Mouse (Mus musculus) left cerebral cortex, postnatal 36 days (tissue): ENCODE measurements at regions not wholly inside any gene's neighbourhood (a gene's known extent, or its start where the extent isn't known, plus 50 kb on each side); places are given as distances from the start of the nearest gene placed in this dataset.

Source experiments
- DNase-seq, 2 experiments: peaks; one replicate each; pipeline ENCODE4 v3.0.0; 2021 to 2022; ENCODE audit warnings: low spot score in 2 of 2, mixed read lengths in 1 of 2
- intact Hi-C: fragments of 180-260 bp; cut with DNase I; formaldehyde crosslinking; loops from one replicate; pipeline ENCODE4 v1.15.1; 2025

GRCm38 (mm10) chr4:153321085-153321484 is 161.5 kb downstream of the Ajap1 start:
- intact Hi-C loops, result no loop called here

GRCm38 (mm10) chr4:153320602-153321001 is 162.0 kb downstream of the Ajap1 start:
- intact Hi-C loops, result no loop called here
- no peak for DNase-seq

More at GRCm38 (mm10) chr4:153321085-153321484, 161.5 kb downstream of the Ajap1 start:
- DNase-seq, result no peak

DNA sequence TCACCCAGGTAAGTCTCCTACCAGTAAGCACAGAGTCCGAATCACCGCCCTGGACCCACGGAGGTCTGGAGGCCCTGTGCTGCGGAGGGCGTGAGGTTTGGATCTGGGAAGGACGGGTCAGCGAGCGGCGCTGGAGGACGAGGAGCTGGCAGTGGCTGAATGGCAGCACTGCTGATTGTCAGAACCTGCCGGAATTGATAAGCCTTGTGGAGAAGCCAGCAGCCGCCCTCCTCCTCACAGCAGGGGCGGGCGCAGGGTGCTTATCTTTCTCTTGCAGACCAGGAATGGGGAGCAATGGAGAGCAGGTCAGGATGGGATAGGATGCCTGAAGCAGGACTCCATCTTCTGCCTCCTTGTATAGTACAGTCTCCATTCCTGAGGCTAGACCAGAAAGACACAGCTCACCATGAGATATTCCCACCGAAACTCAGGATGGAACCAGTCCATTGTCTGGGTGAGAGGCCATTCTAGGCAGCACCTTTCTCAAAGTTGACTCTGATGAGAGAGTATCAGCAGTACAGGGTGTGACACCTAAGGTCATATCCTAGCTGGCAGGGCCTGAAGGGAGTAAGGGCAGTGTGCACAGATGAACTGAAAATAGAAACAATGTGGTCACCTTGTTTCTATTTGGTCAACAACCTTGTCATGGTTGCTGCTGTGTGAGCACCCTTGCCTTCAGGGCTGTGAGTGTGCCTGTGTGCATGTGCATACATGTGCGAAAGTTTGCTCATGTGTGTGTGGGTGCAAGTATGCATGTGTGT is 165.5 kb downstream of the Ajap1 start:
- no peak for DNase-seq
- intact Hi-C loops, result no loop called here

- no peak for DNase-seq
- intact Hi-C loops, result no loop called here
Observed at GRCm38 (mm10) chr4:153316519-153316918, 166.1 kb downstream of the Ajap1 start.

DNA sequence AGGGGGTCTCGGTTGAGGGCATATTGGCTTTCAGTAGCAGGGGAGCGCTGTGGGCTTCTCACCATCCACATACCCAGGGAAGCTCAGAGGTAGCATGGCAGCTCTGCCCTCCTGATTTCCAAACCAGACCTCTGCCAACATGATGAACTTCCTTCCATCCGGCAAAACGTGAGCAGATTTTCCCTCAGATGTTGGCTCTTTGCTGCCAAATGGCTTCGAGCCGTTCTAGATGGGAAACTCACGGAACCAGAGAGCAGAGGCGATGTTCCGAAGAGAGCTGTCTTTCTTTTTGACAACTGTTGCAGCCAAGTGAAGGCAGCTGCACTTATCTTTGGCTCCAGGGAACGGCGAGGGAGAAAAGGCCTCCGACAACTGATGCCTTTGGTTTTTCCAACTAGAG is 168.7 kb downstream of the Ajap1 start:
- intact Hi-C loops, result no loop called here
- peak in 1 of 2 experiments; percentile 16 for DNase-seq

GRCm38 (mm10) chr4:153311574-153311973 is 171.0 kb downstream of the Ajap1 start:
- DNase-seq, result peak; percentile 10 to 38
- intact Hi-C loops, result no loop called here

DNA sequence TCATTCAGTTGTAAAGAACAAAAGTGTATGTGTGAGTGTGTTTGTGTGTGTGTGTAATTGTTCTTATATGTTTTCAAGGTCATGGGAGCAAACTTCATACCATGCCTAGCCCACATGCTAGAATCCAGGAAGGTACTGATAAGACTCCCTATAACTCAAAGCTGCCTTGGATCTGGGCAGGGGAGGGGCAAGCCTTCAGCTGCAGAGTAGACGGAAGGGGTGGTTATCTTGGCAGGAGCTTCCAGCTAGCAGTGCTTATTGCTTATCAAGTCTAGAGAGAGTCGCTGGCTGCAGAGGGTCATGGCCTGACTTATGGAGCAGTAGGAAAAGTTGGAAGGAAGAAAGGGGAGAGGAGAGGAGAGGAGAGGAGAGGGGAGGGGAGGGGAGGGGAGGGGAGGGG is 172.0 kb downstream of the Ajap1 start:
- no peak for DNase-seq
- intact Hi-C loops, result no loop called here

- DNase-seq, result no peak
- intact Hi-C loops, result no loop called here
Observed at GRCm38 (mm10) chr4:153303521-153303920, 179.1 kb downstream of the Ajap1 start.

DNA sequence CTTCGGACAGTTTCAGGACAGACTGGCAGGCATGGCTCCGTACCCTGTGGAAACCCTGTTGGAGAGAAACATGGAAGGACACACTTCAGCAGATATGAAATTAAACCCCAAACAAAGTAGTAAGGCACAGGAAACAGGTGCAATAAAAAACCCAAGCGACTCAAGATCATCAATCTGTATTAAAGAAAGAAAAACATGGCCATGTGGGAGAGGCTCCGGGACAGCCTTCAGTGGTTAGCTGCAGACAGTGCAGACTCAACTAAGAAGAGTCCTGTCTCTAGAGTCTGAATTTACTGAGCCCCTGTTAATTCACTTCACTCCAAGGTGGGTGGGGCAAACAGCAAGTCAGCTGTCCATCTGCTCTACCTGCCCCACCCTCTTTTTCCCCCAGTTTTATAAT is 179.8 kb downstream of the Ajap1 start:
- intact Hi-C loops, result no loop called here

DNA sequence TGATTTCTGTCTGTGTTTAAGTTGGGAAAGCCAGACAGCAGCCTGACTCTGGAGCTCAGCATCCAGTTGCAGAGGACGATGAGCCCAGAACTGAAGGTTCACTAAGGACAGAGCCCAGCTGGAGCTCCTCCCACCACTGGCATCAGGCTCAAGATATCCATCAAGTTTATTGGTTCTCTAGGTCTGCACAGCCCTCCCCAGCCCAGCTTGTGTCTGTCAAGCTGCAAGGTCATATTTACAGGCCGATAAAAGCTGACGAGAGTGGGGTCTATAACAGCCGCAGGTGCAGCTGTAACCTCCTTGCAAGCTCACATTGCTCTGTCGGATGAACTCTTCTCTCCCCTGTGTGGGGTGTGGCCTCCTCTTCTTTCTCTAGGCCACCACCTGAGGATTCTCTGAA is 184.3 kb downstream of the Ajap1 start:
- no peak for DNase-seq
- intact Hi-C loops, result no loop called here

More for the DNA sequence above, 179.8 kb downstream of the Ajap1 start:
- DNase-seq, result no peak

- no peak for DNase-seq
- intact Hi-C loops, result no loop called here
Observed at GRCm38 (mm10) chr4:153294828-153295227, 187.8 kb downstream of the Ajap1 start.

- DNase-seq, result no peak
- intact Hi-C loops, result no loop called here
Observed at GRCm38 (mm10) chr4:153293137-153293536, 189.5 kb downstream of the Ajap1 start.

GRCm38 (mm10) chr4:153288362-153288761 is 194.2 kb downstream of the Ajap1 start:
- intact Hi-C loops, result no loop called here

DNA sequence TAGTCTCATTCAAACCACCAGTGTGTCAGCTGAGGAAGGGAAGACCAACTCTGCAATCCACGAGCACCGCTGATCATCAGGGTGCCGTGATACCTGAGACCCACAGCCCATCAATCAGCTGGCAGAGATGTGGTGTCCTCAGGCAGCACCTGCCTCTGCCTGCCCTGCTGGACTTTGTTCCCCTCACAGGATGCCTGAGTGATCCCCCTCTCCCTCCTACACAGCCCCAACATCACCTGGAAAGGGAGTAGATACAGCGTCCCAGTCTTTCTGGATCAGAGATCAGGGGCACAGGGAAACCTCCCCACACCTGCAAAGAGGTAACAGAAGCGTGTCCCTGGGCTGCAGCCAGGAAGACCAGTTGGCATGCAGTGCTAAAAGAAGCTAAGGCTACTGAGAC is 198.4 kb downstream of the Ajap1 start:
- DNase-seq, result no peak
- intact Hi-C loops, result no loop called here

More at GRCm38 (mm10) chr4:153288362-153288761, 194.2 kb downstream of the Ajap1 start:
- DNase-seq, result no peak

DNA sequence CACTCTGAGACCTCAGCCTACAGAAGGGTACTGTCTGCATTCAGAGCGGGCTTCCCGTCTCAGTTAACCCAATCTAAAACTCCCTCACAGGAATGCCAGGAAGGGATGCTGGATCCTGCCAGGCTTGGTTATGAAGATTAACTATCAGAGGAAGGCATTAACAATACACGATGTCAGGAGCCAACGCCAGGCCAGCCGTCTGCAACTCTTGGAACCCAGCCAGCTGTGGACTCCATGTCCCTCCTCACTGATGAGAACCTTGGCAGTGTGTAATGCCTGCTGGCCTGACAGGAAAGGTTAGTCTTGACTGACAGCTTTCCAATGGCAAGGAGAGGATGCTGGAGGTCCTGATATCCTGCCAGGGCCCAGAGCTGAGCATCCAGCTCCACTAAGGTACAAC is 206.0 kb downstream of the Ajap1 start:
- DNase-seq, result no peak
- intact Hi-C loops, result no loop called here

GRCm38 (mm10) chr4:153271376-153271775 is 211.2 kb downstream of the Ajap1 start:
- intact Hi-C loops, result no loop called here
- DNase-seq, result no peak

DNA sequence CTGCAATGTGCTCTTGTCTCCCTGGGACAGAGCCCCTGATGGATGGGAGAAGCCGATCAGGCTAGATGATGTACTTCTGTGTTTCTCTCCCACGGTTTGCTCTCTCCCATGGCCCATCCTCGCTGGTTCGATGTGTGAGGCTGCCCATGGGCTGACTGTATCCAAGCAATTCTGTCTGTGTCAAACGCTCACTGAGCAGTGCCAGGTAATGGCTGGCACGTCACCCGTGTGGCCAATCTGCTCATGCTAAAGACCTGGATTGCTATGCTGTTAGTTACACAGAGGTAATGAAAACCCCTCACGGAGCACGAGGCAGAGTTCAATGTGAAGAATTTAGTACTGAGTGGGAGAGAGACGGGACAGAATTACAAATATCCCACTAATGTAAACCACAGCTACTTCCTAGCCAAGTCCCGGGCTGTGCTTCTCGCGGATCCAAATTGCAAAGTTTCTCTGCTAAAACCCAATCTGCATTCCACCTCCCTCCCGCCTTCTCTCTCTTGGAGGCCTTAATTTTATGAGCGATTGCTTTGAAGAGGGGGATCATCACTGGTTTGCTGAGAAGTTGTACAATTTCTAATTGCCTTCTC is 219.3 kb downstream of the Ajap1 start:
- no peak for DNase-seq
- intact Hi-C loops, result no loop called here

DNA sequence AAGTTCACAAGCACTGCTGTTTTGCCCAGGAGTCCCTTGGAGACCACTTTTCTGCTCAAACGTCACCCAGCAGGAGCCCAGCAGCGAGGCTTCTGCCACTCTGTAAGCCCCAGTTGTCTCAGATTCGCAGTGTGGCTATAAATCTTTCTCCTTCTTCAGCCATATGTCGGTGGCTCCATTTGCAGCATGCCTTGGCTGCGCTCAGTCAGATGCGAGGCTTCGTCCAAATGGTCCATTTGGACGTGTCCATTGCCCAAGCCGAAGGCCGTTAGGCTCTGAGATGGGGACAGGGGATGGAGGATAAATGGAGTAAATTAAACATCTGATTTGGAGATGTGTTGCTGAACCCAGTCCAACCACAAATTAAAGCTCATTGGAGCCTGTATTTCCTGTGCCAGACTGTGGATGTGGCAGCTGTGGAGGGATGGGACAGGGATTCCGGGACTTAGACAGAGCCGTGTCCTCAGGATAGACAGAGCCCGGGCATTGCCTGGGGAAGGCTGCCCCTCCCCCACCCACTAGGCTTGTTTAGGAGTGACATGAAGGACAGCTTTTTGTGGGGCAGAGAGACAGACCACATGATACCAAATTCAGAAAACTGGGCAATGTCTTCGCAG is 221.6 kb downstream of the Ajap1 start:
- no peak for DNase-seq
- intact Hi-C loops, result no loop called here

DNA sequence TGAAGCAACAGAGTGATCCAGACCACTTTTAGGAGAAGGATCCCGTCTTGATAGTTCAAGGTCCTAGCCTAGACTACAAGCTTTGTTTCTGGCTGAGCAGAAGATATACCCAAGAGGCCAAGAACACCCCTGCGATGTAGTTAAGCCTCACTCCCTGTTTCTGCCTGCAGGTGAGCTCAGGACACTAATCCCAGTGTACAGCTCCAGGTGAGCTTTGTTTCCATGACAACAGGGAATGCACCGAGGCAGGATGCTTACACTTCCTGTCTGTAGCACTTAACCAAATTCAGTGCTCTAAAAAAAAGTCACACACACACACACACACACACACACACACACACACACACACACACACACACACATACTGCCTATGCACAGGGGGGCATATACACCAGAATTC is 230.7 kb downstream of the Ajap1 start:
- no peak for DNase-seq
- intact Hi-C loops, result no loop called here

- intact Hi-C loops, result no loop called here
- no peak for DNase-seq
Observed at GRCm38 (mm10) chr4:153251311-153251710, 231.3 kb downstream of the Ajap1 start.

DNA sequence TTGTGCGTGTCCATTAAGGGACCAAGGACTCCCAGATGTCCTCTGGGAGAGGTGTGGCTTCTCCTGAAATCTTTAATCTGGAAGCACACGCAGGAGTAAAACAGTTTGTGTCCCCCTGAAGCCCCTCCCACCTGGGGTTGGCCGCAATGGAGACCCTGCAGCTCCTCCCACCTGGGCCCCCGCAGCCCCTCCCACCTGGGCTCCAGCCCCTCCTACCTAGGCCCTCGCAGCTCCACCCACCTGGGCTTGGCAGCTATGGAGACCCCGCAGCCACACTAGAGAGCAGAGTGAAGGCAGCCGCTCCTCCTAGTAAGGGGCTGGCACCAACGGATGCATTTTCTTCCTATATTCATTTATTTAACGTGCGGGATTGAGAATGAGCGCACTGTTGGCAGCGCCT is 245.9 kb downstream of the Ajap1 start:
- no peak for DNase-seq
- intact Hi-C loops, result no loop called here
